Mouse (Mus musculus): ENCODE data around the gene Gm26657.

Gm26657 gene

DNA sequence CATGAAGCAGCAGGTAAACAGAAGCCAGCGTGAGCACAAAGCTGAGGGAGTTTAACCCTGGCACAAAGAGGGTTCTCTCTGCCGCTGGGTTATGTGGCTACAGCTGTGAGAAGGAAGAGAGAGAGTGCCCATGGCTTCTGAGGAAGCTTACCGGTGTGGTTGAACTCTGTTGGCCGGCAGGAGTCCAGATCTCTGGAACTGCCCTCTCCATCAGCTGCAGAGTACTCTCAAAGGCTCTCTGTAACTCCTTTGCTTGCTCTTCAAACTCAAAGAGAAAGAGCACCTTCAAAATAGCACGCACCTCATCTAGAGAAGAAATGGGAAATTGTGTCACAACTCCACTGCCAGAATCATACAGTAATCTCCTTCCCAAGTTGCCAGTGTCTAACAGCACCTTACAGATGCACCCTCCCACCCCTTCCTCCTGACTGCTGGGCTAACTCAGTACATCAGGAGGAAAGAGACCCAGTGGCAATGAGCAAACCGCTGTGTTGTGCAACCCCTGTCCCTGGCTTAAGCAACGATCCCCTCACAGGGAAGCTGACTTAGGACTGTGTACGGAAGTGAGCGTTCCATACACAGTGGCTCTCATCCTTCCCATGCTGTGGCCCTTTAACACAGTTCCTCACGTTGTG, 17.2 kb downstream of the Gm26657 start:
- no peak for DNase-seq (ENCODE audit: extremely low read depth, low read depth)

GRCm38 (mm10) chr4:56757693-56758092, 17.8 kb downstream of the Gm26657 start:
- DNase-seq (ENCODE audit: extremely low read depth, low read depth) = no peak

GRCm38 (mm10) chr4:56767861-56768284, 28.0 kb downstream of the Gm26657 start:
- DNase-seq (ENCODE audit: extremely low read depth, low read depth) = no peak

GRCm38 (mm10) chr4:56768913-56769312, 29.0 kb downstream of the Gm26657 start:
- DNase-seq (ENCODE audit: extremely low read depth, low read depth) = no peak

DNA sequence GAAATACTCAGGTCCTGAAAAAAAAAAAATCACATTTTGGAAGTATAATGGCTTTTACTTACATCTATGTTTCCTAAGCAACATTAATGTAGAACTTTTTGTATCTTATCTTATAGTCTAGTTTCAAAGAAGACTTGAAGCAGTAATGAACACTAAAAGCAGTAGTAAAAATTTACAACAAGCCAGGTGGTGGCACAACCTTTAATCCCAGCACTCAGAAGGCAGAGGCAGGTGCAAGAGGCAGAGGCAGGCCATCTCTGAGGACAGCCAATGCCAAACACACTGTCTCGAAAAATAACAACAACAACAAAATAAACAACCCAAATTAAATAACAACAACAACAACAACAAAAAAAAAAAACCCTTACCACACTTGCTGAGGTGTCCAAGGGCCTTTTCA, 31.2 kb downstream of the Gm26657 start:
- DNase-seq (ENCODE audit: extremely low read depth, low read depth) = no peak
